Mouse (Mus musculus) heart, postnatal 0 days (tissue): ENCODE measurements at regions not wholly inside any gene's neighbourhood (a gene's known extent, or its start where the extent isn't known, plus 50 kb on each side); places are given as distances from the start of the nearest gene placed in this dataset.

ENCODE experiments used
- ATAC-seq: fragments of 200-750 bp; cut with Nextera tagmentation; 2 replicates; pipeline ENCODE4 v1.8.0; 2017; ENCODE audit warnings: low read depth, moderate number of reproducible peaks, moderate library complexity; ENCODE audit not compliant: insufficient read depth
- DNase-seq: peaks from one replicate; pipeline ENCODE4 v3.0.0-alpha.2; 2016; ENCODE audit warnings: low spot score
- H3K27ac ChIP-seq: fragments of 300-500 bp; sonication (generic); 2 replicates; pipeline ENCODE4 v1.5.1; 2014; ENCODE audit warnings: low read depth, mild to moderate bottlenecking
- H3K27me3 ChIP-seq: fragments of 300-500 bp; sonication (generic); 2 replicates; pipeline ENCODE4 v1.6.1; 2014; ENCODE audit warnings: low read length, mixed read lengths; ENCODE audit not compliant: control insufficient read depth, insufficient read depth
- H3K36me3 ChIP-seq: fragments of 300-500 bp; sonication (generic); replicated peaks from 2 replicates; pipeline ENCODE4 v1.6.1; 2014; ENCODE audit warnings: low read length, mixed read lengths; ENCODE audit not compliant: control insufficient read depth, insufficient read depth
- H3K4me1 ChIP-seq: fragments of 300-500 bp; sonication (generic); 2 replicates; pipeline ENCODE4 v1.6.1; 2014; ENCODE audit warnings: antibody characterized with exemption; ENCODE audit not compliant: control insufficient read depth, insufficient read depth
- H3K4me2 ChIP-seq: fragments of 300-500 bp; sonication (generic); 2 replicates; pipeline ENCODE4 v1.6.1; 2014; ENCODE audit warnings: low read depth, mild to moderate bottlenecking, low read length, moderate library complexity
- H3K4me3 ChIP-seq: fragments of 300-500 bp; sonication (generic); 2 replicates; pipeline ENCODE4 v1.5.1; 2014; ENCODE audit warnings: low read depth, low read length
- H3K9ac ChIP-seq: fragments of 300-500 bp; sonication (generic); replicated peaks from 2 replicates; pipeline ENCODE4 v1.6.1; 2014; ENCODE audit warnings: low read depth, low read length, mixed read lengths
- H3K9me3 ChIP-seq: fragments of 300-500 bp; sonication (generic); replicated peaks from 2 replicates; pipeline ENCODE4 v1.6.1; 2016; ENCODE audit warnings: low read length; ENCODE audit not compliant: control insufficient read depth
- CTCF ChIP-seq: IDR thresholded peaks from 2 replicates; pipeline ENCODE4 v1.5.1; 2016; ENCODE audit warnings: antibody characterized with exemption, control low read depth, low read depth
- EP300 ChIP-seq: IDR thresholded peaks from 2 replicates; pipeline ENCODE4 v1.6.1; 2016; ENCODE audit warnings: antibody characterized with exemption, low read depth
- WGBS: fragments of 180-500 bp; shearing (Covaris S2); extraction: QIAGEN DNeasy Blood & Tissue Kit; methylation state at CpG from one replicate; pipeline ENCODE4 v1.1.7; 2014; 5-methylcytosine and 5-hydroxymethylcytosine counted together

DNA sequence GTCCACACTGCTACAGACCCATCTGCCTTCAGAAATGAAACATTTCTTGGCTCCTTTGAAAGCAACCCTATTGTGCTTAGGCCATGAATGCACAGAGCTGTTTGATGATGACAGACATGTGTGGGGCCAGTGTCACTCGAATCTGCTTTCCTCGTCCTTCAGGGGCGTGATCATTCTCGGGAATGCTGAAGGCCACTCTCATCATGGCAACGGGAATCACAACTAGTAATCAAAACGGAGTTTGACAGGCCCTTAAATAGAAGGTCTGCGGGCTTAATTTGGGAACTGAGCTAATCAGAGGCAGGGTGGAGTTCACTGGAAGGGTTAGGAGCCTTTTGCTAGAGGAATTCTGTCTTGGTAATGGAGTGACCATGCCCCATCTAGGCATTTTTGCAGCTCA is 290.2 kb upstream of the Trib2 start:
- ATAC-seq (peak; percentile 79), DNase-seq (peak; percentile 48)
- H3K4me3 ChIP-seq: no peak overlapping the region
- TF ChIP-seq EP300 (no peak), CTCF (no peak)
- no peaks in the 10 kb centered on the region for H3K9me3 ChIP-seq
- H3K36me3 ChIP-seq: no peaks in the 10 kb centered on the region
- H3K4me1 ChIP-seq: peaks cover 3% of the 10 kb centered on the region; the same call in 1 of the 2 replicates
- H3K9ac ChIP-seq: no peak overlapping the region
- 23% methylated on average over 7 of the region's 7 CpGs for WGBS
- H3K27me3 ChIP-seq: no peaks in the 10 kb centered on the region
- H3K27ac ChIP-seq: peak overlapping the region; percentile 13; the same call in 1 of the 2 replicates
- no peak overlapping the region for H3K4me2 ChIP-seq

DNA sequence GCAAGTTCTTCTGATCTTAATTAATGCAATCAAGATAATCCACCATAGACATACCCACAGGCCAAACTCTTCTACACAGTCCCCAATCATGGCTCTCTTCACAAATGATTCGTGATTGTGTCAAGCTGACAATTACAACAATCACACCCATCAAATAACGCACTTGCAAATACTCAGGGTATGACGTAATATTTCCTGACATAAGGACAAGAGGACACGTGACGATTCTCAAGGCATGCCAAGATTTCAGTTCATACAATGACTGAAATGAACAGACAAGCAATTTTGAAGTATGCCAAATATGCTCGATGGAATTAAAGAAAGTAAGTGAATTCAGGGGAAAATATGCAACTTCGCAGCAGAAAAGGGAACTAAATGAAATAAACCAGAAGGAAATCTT is 282.1 kb upstream of the Trib2 start:
- Histone ChIP-seq H3K27me3 (no peaks in the 10 kb centered on the region), H3K9ac (no peak overlapping the region), H3K9me3 (no peaks in the 10 kb centered on the region), H3K4me1 (no peaks in the 10 kb centered on the region), H3K27ac (no peak overlapping the region), H3K4me2 (no peak overlapping the region), H3K4me3 (no peak overlapping the region), H3K36me3 (no peaks in the 10 kb centered on the region)
- no peak for TF ChIP-seq CTCF
- TF ChIP-seq EP300: no peak
- ATAC-seq (no peak), DNase-seq (no peak)
- WGBS: 66% methylated on average over 7 of the region's 7 CpGs

- WGBS: 53% methylated on average over 3 of the region's 3 CpGs
- ATAC-seq: no peak
- H3K27ac ChIP-seq: no peak overlapping the region
- no peaks in the 10 kb centered on the region for H3K27me3 ChIP-seq
- H3K9ac ChIP-seq: no peak overlapping the region
- peaks cover 12% of the 10 kb centered on the region; the same call in 1 of the 2 replicates for H3K4me1 ChIP-seq
- no peaks in the 10 kb centered on the region for H3K9me3 ChIP-seq
- no peak for DNase-seq
- no peak for TF ChIP-seq EP300
- TF ChIP-seq CTCF: no peak
- no peak overlapping the region for H3K4me2 ChIP-seq
- H3K4me3 ChIP-seq: no peak overlapping the region
- H3K36me3 ChIP-seq: no peaks in the 10 kb centered on the region
Measured at GRCm38 (mm10) chr12:16092643-16093042, 275.9 kb upstream of the Trib2 start.

GRCm38 (mm10) chr12:16091336-16091735 is 274.6 kb upstream of the Trib2 start:
- no peak for DNase-seq
- Histone ChIP-seq H3K27me3 (no peaks in the 10 kb centered on the region), H3K4me2 (no peak overlapping the region), H3K9me3 (no peaks in the 10 kb centered on the region), H3K4me1 (peaks cover 12% of the 10 kb centered on the region; the same call in 1 of the 2 replicates), H3K4me3 (no peak overlapping the region), H3K9ac (no peak overlapping the region), H3K36me3 (no peaks in the 10 kb centered on the region), H3K27ac (no peak overlapping the region)
- ATAC-seq: no peak
- 40% methylated on average over 6 of the region's 6 CpGs for WGBS
- TF ChIP-seq CTCF (no peak), EP300 (no peak)

DNA sequence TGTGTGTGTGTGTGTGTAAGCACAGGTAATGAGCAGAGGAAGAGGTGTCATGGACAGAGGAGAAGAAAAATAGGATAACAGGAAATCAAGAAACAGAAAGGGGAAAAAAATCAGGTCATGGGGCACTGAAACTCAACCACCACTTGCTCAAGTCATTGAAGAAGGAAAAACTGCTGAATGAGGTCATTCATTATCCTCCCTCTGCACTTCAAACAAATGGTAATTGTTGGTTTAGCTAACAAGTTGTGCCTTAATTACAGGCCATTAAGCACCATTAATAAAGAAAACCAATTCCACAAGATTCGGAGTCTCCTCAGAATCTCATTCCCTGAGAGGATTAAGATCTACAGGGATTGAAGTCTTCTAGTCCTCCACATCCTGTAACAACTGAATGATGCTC is 266.5 kb upstream of the Trib2 start:
- H3K4me2 ChIP-seq: no peak overlapping the region
- TF ChIP-seq CTCF (no peak), EP300 (no peak)
- H3K4me1 ChIP-seq: no peaks in the 10 kb centered on the region
- WGBS: 76% methylated on average over 1 of the region's 1 CpGs
- H3K36me3 ChIP-seq: no peaks in the 10 kb centered on the region
- no peak overlapping the region for H3K4me3 ChIP-seq
- ATAC-seq (no peak), DNase-seq (no peak)
- H3K27me3 ChIP-seq: no peaks in the 10 kb centered on the region
- no peaks in the 10 kb centered on the region for H3K9me3 ChIP-seq
- no peak overlapping the region for H3K9ac ChIP-seq
- no peak overlapping the region for H3K27ac ChIP-seq

DNA sequence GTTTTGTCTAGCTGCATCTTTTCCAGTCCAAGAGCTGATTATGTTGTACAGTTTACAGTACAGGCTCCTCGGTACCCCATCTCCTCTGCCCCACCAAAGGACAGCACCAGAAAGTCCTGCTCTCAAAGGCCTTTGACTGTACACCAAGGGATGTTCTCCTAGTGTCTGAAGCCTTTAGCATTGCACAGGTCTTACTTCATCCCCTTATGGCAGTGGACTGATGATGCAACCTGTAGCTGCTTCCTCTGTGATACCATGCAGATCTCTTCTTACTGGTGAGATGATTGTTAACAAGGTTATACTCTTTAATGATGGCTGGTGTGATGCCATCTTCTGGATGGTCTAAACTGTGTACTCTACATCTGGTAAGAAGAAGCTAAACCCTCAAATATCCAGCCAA is 260.5 kb upstream of the Trib2 start:
- no peak for TF ChIP-seq EP300
- TF ChIP-seq CTCF: no peak
- Histone ChIP-seq H3K36me3 (no peaks in the 10 kb centered on the region), H3K4me2 (no peak overlapping the region), H3K27ac (no peak overlapping the region), H3K27me3 (no peaks in the 10 kb centered on the region), H3K4me3 (no peak overlapping the region), H3K4me1 (no peaks in the 10 kb centered on the region), H3K9ac (no peak overlapping the region), H3K9me3 (no peaks in the 10 kb centered on the region)
- ATAC-seq: no peak
- 77% methylated on average over 1 of the region's 1 CpGs for WGBS
- DNase-seq: no peak
